Mouse (Mus musculus) adrenal gland, postnatal 36 days (tissue): ENCODE data around the gene Nsd2. TPM values are rescaled to one million over a fixed set of nuclear protein-coding genes. Genes with fewer than 3 reads are reported as not detected.
"Not testable (repeated sequence)": the region's sequence is repeated elsewhere in the genome, so short reads cannot be mapped to it uniquely, and the experiment has no call there.

Experiments
- DNase-seq, 2 experiments: peaks; one replicate each; pipeline ENCODE4 v3.0.0; 2021; ENCODE audit warnings: mixed read lengths in 1 of 2
- microRNA-seq: library from miRNA; unstranded; fragments of <30 nt; microRNA quantifications from one replicate; pipeline ENCODE4 v1.2.0, GENCODE M21; 2021
- total RNA-seq, 2 experiments: library from RNA; stranded (reverse); gene quantifications; 2 replicates each; pipeline ENCODE4 v1.2.3; 2021

Nsd2 gene
- total RNA-seq, 2 experiments from 2014 or later: 40.9 to 55.2 TPM

GRCm38 (mm10) chr5:33934081-33934480 is 113.6 kb downstream of the Nsd2 start:
- DNase-seq: no peak

DNA sequence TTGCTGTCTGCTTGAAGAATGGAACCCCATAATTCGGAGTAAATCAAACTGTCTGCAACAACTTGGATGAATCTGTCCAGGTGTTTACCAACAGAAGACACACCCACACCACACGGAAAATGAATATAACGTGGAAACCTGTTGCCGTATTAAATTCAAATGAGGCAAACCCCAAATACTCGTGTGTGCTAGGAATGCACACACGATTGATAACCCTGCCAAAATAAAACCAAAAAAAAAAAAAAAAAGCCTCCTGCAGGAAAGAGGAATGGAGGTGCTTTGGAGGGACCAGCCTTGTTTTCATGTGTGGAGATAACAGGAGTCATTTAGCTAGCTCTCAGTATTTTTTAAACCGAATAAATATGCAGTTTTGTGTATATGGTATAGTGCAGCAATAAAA is 114.4 kb downstream of the Nsd2 start:
- DNase-seq: no peak

DNA sequence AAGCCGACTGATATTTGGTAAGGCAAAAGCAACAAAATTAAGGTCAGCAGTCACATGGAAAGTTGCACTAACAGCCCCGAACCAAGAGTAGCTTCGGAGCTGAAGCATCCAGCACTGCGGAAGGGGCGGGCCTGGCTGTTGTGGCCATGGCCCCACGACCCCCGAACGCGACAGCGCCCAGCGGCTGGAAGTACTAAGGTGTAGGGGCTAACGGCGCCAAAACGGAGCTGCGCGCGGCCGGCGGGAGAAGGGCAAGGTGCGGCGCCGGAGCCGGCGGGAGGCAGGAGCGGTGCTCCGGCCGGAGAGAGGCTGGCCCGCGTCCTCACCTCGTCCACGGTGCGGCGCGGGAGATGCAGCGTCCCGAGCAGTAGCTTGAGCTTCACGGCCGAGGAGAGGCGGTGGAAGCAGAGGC is 115.2 kb downstream of the Nsd2 start:
- peak; percentile 67 to 73 for DNase-seq

- DNase-seq: peak; percentile 99
Observed at GRCm38 (mm10) chr5:33936120-33936707, 115.7 kb downstream of the Nsd2 start, which contains the start of gene Nelfa. Nelfa (minus strand) TSS chr5:33936413.

- DNase-seq: no peak
Observed at GRCm38 (mm10) chr5:33937230-33937629, 116.7 kb downstream of the Nsd2 start.

- no peak for DNase-seq
Observed at GRCm38 (mm10) chr5:33938448-33938847, 117.9 kb downstream of the Nsd2 start.

DNA sequence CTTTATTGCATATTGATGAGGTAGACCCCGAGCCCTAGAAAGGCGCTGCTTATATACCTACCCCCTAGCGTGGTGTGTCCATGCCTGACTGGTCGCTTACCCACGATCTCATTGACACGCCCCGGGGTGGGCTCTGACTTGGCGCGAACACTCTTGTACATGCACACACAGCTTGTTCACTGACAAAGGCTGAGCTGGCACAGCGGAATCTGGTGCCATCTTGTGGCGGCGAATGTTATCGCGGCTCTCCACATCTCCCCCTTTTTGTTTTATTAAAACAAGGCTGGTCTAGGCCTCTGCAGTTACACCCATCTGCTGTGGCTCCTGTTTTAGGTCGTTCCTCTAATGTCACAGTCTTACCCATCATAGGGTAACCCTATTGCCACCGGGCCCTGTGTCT is 126.5 kb downstream of the Nsd2 start:
- not testable (repeated sequence) for DNase-seq

Small RNAs within 50 kb of the gene (microRNA-seq; reads per million reads assigned to microRNA genes)
- gene Mir7024: 1.2 reads per million

Other genes starting within 250 kb of the Nsd2 start
- 10 to 100 TPM; 27.5 to 28.3 TPM for gene Fam53a, start 191.1 kb upstream of the Nsd2 start, total RNA-seq
- gene Gm9903, start 190.8 kb upstream of the Nsd2 start, total RNA-seq: under 1 TPM; 0.30 to 0.36 TPM
- 10 to 100 TPM; 44.8 to 47.8 TPM for gene Slbp, start 168.2 kb upstream of the Nsd2 start, total RNA-seq
- 1 to 10 TPM; 7.6 to 8.4 TPM for gene Tacc3, start 162.6 kb upstream of the Nsd2 start, total RNA-seq
- gene Tmem129, start 162.3 kb upstream of the Nsd2 start, total RNA-seq: 10 to 100 TPM; 25.9 to 28.5 TPM
- gene Fgfr3, start 99.1 kb upstream of the Nsd2 start, total RNA-seq: 1 to 10 TPM; 2.4 to 3.8 TPM
- gene Letm1, start 37.9 kb upstream of the Nsd2 start, total RNA-seq: 100 to 1,000 TPM; 132 to 134 TPM
- gene Nelfa, start 115.7 kb downstream of the Nsd2 start, total RNA-seq: 10 to 100 TPM; 18.3 to 21.5 TPM
- 10 to 100 TPM; 15.3 to 33.8 TPM for gene Gm1673, start 162.7 kb downstream of the Nsd2 start, total RNA-seq
- 10 to 100 TPM; 18.3 to 18.8 TPM for gene Nat8l, start 175.3 kb downstream of the Nsd2 start, total RNA-seq